9 mouse cellular contexts compared by ENCODE assay signal in the genomic region with DNA sequence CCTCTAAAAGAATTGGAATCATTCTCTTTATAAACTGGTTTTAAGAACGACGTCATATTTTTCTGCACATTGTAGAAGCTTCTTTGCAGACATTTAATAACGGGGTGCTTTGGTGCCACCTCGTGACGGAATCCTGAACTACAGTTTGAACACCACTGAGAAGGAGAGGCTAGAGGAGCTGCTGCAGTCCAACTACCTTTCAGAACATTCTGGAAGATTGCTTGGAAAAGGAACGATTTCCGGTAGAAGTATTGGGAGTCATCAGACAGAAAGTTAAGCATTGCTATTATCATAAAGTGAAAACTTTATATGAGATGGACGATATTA. TPM values are rescaled to one million over a fixed set of nuclear protein-coding genes. Genes with fewer than 3 reads are reported as not detected.
DNase-seq lines count a peak whose midpoint lies in the region; ATAC-seq and TF ChIP-seq lines count a peak whose summit lies in the region.
"Had no signal": no experiment of that assay in that cellular context is flagged by ENCODE, and none has a peak within 500 bp of the region (broad histone marks: within the 10 kb centered on the region; RNA-seq: fewer than 3 reads in every experiment).

No protein-coding gene starts in this region.

- H3K79me2 ChIP-seq in liver, adult 2 months (ENCODE audit: control insufficient read depth, insufficient read depth, low read length): no peaks in the 10 kb centered on the region

- H3K27me3 ChIP-seq in kidney, postnatal 0 days (ENCODE audit: insufficient read depth, low read length): no peaks in the 10 kb centered on the region
- no peaks in the 10 kb centered on the region for H3K27me3 ChIP-seq in liver, adult 2 months (ENCODE audit: control insufficient read depth, insufficient read depth, low read length)
- H3K27me3 ChIP-seq in neural tube, embryonic 13.5 days: no peaks in the 10 kb centered on the region
- H3K27me3 ChIP-seq: embryonic facial prominence, embryonic 13.5 days had no signal

- H3K9ac ChIP-seq in kidney, postnatal 0 days (ENCODE audit: low read depth, low read length): no peak overlapping the region
- H3K9ac ChIP-seq in liver, adult 2 months (ENCODE audit: low read depth, low read length): no peak overlapping the region
- no peak overlapping the region for H3K9ac ChIP-seq in neural tube, embryonic 13.5 days
- H3K9ac ChIP-seq: embryonic facial prominence, embryonic 13.5 days had no signal

- no peak for TF ChIP-seq POLR2A in liver, adult 2 months (IDR thresholded peaks at IDR 0.05; ENCODE audit: extremely low read depth, insufficient read depth, low read length)

- no peaks in the 10 kb centered on the region for H3K36me3 ChIP-seq in kidney, postnatal 0 days (ENCODE audit: insufficient read depth, low read length)
- no peaks in the 10 kb centered on the region for H3K36me3 ChIP-seq in liver, adult 2 months (ENCODE audit: control insufficient read depth, insufficient read depth, low read length)
- H3K36me3 ChIP-seq in neural tube, embryonic 13.5 days: peaks cover 5% of the 10 kb centered on the region; the same call in 1 of the 2 replicates
- H3K36me3 ChIP-seq: embryonic facial prominence, embryonic 13.5 days had no signal

- H3K9me3 ChIP-seq in kidney, postnatal 0 days (replicated peaks; ENCODE audit: low read length): no peaks in the 10 kb centered on the region
- no peaks in the 10 kb centered on the region for H3K9me3 ChIP-seq in neural tube, embryonic 13.5 days
- H3K9me3 ChIP-seq: embryonic facial prominence, embryonic 13.5 days had no signal

- peak overlapping the region; percentile 13; the same call in 1 of the 2 replicates for H3K4me3 ChIP-seq in gastrocnemius, adult 2 months
- no peak overlapping the region for H3K4me3 ChIP-seq in kidney, postnatal 0 days (replicated peaks; ENCODE audit: low read depth, low read length)
- no peak overlapping the region for H3K4me3 ChIP-seq in liver, adult 2 months (ENCODE audit: insufficient read depth, low read depth, low read length)
- 0 out of 2 replicates have a peak overlapping the region, but pooled peaks have one; percentile 11 for H3K4me3 ChIP-seq in neural tube, embryonic 13.5 days
- H3K4me3 ChIP-seq: embryonic facial prominence, embryonic 13.5 days had no signal

- no peak overlapping the region for H3K27ac ChIP-seq in gastrocnemius, adult 2 months
- no peak overlapping the region for H3K27ac ChIP-seq in kidney, postnatal 0 days
- H3K27ac ChIP-seq in liver, adult 2 months (replicated peaks; ENCODE audit: insufficient read depth, low read depth, low read length): no peak overlapping the region
- H3K27ac ChIP-seq in neural tube, embryonic 13.5 days (replicated peaks): no peak overlapping the region
- H3K27ac ChIP-seq: embryonic facial prominence, embryonic 13.5 days had no signal

- TF ChIP-seq CTCF in gastrocnemius, adult 2 months (IDR thresholded peaks at IDR 0.05): peak; percentile 70
- peak; percentile 74 for TF ChIP-seq CTCF in kidney, postnatal 0 days (IDR thresholded peaks at IDR 0.05; ENCODE audit: low read depth)
- TF ChIP-seq CTCF in liver, adult 2 months (IDR thresholded peaks at IDR 0.05; ENCODE audit: low read depth, low read length): peak; percentile 25; the same call in 1 of the 2 replicates

- DNase-seq in 3T3-L1 (ENCODE audit: low read depth, low spot score): peak; percentile 84
- DNase-seq in R1 (ENCODE audit: low read depth, low spot score): peak; percentile 57
- peak; percentile 84 to 89 for DNase-seq in cerebellum, postnatal 14 days
- peak; percentile 61 for DNase-seq in gastrocnemius, adult 2 months
- DNase-seq in kidney, postnatal 0 days (ENCODE audit: low spot score): peak; percentile 69
- DNase-seq in liver, adult 2 months (ENCODE audit: extremely low read depth, low read depth, low spot score): peak; percentile 19
- peak; percentile 81 for DNase-seq in testis, postnatal 10 days (ENCODE audit: low spot score)

- no peak overlapping the region for H3K4me2 ChIP-seq in kidney, postnatal 0 days (ENCODE audit: low read length)
- H3K4me2 ChIP-seq in neural tube, embryonic 13.5 days: peak overlapping the region; percentile 44
- H3K4me2 ChIP-seq: embryonic facial prominence, embryonic 13.5 days had no signal

- ATAC-seq in kidney, postnatal 0 days (replicated peaks; ENCODE audit: low FRiP score, low read depth): 0 out of 2 replicates have a peak, but pooled peaks have one; percentile 36
- peak; percentile 47; the same call in 1 of the 2 replicates for ATAC-seq in neural tube, embryonic 13.5 days (ENCODE audit: low read depth)

- intact Hi-C loops in gastrocnemius, adult 2 months (cut with DNase I): no loop called here

- WGBS in kidney, postnatal 0 days: 27% methylated on average over 8 of the region's 8 CpGs
- WGBS in liver, adult 2 months: 12% methylated on average over 8 of the region's 8 CpGs
- 24% methylated on average over 8 of the region's 8 CpGs for WGBS in neural tube, embryonic 13.5 days

- no peaks in the 10 kb centered on the region for H3K4me1 ChIP-seq in kidney, postnatal 0 days (replicated peaks; ENCODE audit: insufficient read depth, low read length)
- H3K4me1 ChIP-seq in liver, adult 2 months (ENCODE audit: control insufficient read depth, insufficient read depth, low read length): no peaks in the 10 kb centered on the region
- no peaks in the 10 kb centered on the region for H3K4me1 ChIP-seq in neural tube, embryonic 13.5 days (replicated peaks)
- H3K4me1 ChIP-seq: embryonic facial prominence, embryonic 13.5 days had no signal

RNA-seq across cellular contexts. Expression of gene Arxes2, which starts 18.4 kb away (rescaled TPM):
- under 1 TPM in 1 of 2 experiments, not detected in 1; 0.56 TPM for total RNA-seq in gastrocnemius, adult 2 months (2021)
- 111 and 117 TPM in 2 replicates for polyA plus RNA-seq in kidney, postnatal 0 days (2015; fragmentation: Nextera tagmentation; extraction: Ambion mirVana)
- 0.09 and 0.20 TPM in 2 replicates for total RNA-seq in liver, adult 2 months (2014; rRNA removed)
- 0.09 TPM in 1 of 2 replicates, not detected in the other for polyA plus RNA-seq in liver, adult 2 months (2012; rRNA removed)
- 222 and 228 TPM in 2 replicates for polyA plus RNA-seq in neural tube, embryonic 13.5 days (2015; fragmentation: Nextera tagmentation; extraction: Ambion mirVana)

RNA-seq across cellular contexts. Expression of gene Arxes1, which starts 58.0 kb away (rescaled TPM):
- under 1 TPM in 1 of 2 experiments, not detected in 1; 0.20 TPM for total RNA-seq in gastrocnemius, adult 2 months (2021)
- polyA plus RNA-seq in kidney, postnatal 0 days (2015; fragmentation: Nextera tagmentation; extraction: Ambion mirVana): 24.6 and 25.5 TPM in 2 replicates
- not detected in 2 replicates for total RNA-seq in liver, adult 2 months (2014; rRNA removed)
- not detected in 2 replicates for polyA plus RNA-seq in liver, adult 2 months (2012; rRNA removed)
- 96.5 and 98.0 TPM in 2 replicates for polyA plus RNA-seq in neural tube, embryonic 13.5 days (2015; fragmentation: Nextera tagmentation; extraction: Ambion mirVana)

Comparison
In these comparisons a context has a peak if more than half of its experiments do, and no peak if none do; other contexts are left out.
1. DNase-seq: peak in every context shown above with its lines; median percentile 86 in cerebellum, postnatal 14 days; 84 in 3T3-L1; 81 in testis, postnatal 10 days; 69 in kidney, postnatal 0 days; 61 in gastrocnemius, adult 2 months; 57 in R1; 19 in liver, adult 2 months.
2. H3K4me3 ChIP-seq: peak in gastrocnemius, adult 2 months (single experiment) and neural tube, embryonic 13.5 days (single experiment); none in kidney, postnatal 0 days (single experiment) and liver, adult 2 months (single experiment).
3. RNA of gene Arxes2, which starts 18.4 kb away (polyA plus RNA-seq): 222 to 228 TPM in neural tube, embryonic 13.5 days and 111 to 117 TPM in kidney, postnatal 0 days; 0.09 TPM in liver, adult 2 months; every median in the first group is over 100 times any median in the second.
4. RNA of gene Arxes1, which starts 58.0 kb away (polyA plus RNA-seq): 96.5 to 98.0 TPM in neural tube, embryonic 13.5 days and 24.6 to 25.5 TPM in kidney, postnatal 0 days; not detected in liver, adult 2 months; every median in the first group is over 10 times any median in the second.
5. Peak in every context shown above with its lines, with median percentiles within 50 percentile points of each other: CTCF ChIP-seq.